Mouse (Mus musculus): ENCODE measurements around the gene Gm42906.

DNA sequence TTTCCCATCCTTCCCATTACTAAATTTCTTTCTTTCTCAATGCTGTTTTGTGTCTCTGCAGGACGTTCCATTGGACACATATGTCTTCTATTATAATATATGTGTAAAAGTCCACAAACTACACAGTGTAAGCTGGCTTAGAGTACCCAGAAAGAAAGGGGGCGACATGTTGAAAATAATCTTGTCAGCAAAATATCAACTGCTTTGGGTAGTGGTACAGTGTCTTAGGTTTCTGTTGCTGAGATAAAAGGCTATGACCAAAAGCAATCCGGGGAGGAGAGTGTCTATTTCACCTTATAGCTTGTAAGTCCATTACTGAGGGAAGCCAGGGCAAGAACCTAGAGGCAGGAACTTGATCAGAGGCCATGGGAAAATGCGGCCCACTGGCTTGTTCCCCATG is 293.8 kb downstream of the Gm42906 start:
- TF ChIP-seq CTCF (conservative IDR thresholded peaks at IDR 0.05; ENCODE audit: insufficient read depth, insufficient read length, low read depth, low read length): no peak
- TF ChIP-seq POLR2A (IDR thresholded peaks at IDR 0.05; ENCODE audit: low read depth, low read length): no peak
